Mouse (Mus musculus) liver, embryonic 14.5 days (tissue): Measurements from ENCODE around the gene Naglu. TPM values are rescaled to one million over a fixed set of nuclear protein-coding genes. Genes with fewer than 3 reads are reported as not detected.

Experiments used
- ATAC-seq: fragments of 200-750 bp; cut with Nextera tagmentation; 2 replicates; pipeline ENCODE4 v1.8.0; 2017; ENCODE audit warnings: moderate number of reproducible peaks, mild to moderate bottlenecking, moderate library complexity; ENCODE audit not compliant: insufficient read depth
- DNase-seq, 3 experiments: peaks; one replicate each; pipeline ENCODE4 v3.0.0-alpha.2; 2012 to 2013; ENCODE audit warnings: low read depth in 3 of 3, low spot score in 3 of 3
- H3K27ac ChIP-seq: fragments of 300-500 bp; sonication (generic); 2 replicates; pipeline ENCODE4 v1.5.1; 2014; ENCODE audit warnings: moderate library complexity, mild to moderate bottlenecking, control low read depth, inconsistent platforms
- H3K27me3 ChIP-seq: fragments of 300-500 bp; sonication (generic); 2 replicates; pipeline ENCODE4 v1.6.1; 2014; ENCODE audit warnings: mild to moderate bottlenecking, low read length, moderate library complexity; ENCODE audit not compliant: control insufficient read depth, insufficient read depth
- H3K36me3 ChIP-seq: fragments of 300-500 bp; sonication (generic); replicated peaks from 2 replicates; pipeline ENCODE4 v1.6.1; 2014; ENCODE audit warnings: low read depth; ENCODE audit not compliant: control insufficient read depth, insufficient read depth
- H3K4me1 ChIP-seq, 2 experiments: fragments of 200-500 bp in 1 of 2; fragments of 300-500 bp in 1 of 2; sonication (generic) in 1 of 2; replicated peaks; 2 replicates each; pipeline ENCODE4 v1.6.1; 2012 to 2014; ENCODE audit warnings: antibody characterized with exemption in 1 of 2, inconsistent platforms in 1 of 2, low read length in 1 of 2; ENCODE audit not compliant: control insufficient read depth in 2 of 2, insufficient read depth in 2 of 2
- H3K4me2 ChIP-seq: fragments of 300-500 bp; sonication (generic); 2 replicates; pipeline ENCODE4 v1.6.1; 2014; ENCODE audit warnings: low read depth, mild to moderate bottlenecking, control low read depth, moderate library complexity
- H3K4me3 ChIP-seq, 2 experiments: fragments of 200-500 bp in 1 of 2; fragments of 300-500 bp in 1 of 2; sonication (generic) in 1 of 2; 2 replicates each; pipeline ENCODE4 v1.5.1; 2012 to 2014; ENCODE audit warnings: low read depth in 2 of 2, low read length in 2 of 2, mild to moderate bottlenecking in 2 of 2, control low read depth in 1 of 2, inconsistent platforms in 1 of 2, moderate library complexity in 1 of 2; ENCODE audit not compliant: insufficient read depth in 1 of 2
- H3K9ac ChIP-seq: fragments of 300-500 bp; sonication (generic); replicated peaks from 2 replicates; pipeline ENCODE4 v1.6.1; 2014; ENCODE audit warnings: mild to moderate bottlenecking, control low read depth, moderate library complexity
- H3K9me3 ChIP-seq: fragments of 300-500 bp; sonication (generic); 2 replicates; pipeline ENCODE4 v1.6.1; 2016; ENCODE audit warnings: low read length, mixed read lengths; ENCODE audit not compliant: control insufficient read depth
- CTCF ChIP-seq: IDR thresholded peaks from 2 replicates; pipeline ENCODE4 v1.5.1; 2016; ENCODE audit warnings: antibody characterized with exemption, low read depth, control low read depth
- EP300 ChIP-seq: IDR thresholded peaks from 2 replicates; pipeline ENCODE4 v1.6.1; 2016; ENCODE audit warnings: antibody characterized with exemption, low read depth
- WGBS: fragments of 180-500 bp; shearing (Covaris S2); extraction: QIAGEN DNeasy Blood & Tissue Kit; methylation state at CpG from one replicate; pipeline ENCODE4 v1.1.7; 2014; ENCODE audit not compliant: insufficient replicate concordance; 5-methylcytosine and 5-hydroxymethylcytosine counted together
- polyA plus RNA-seq, 2 experiments: library from polyadenylated mRNA; depleted of rRNA in 1 of 2; stranded (reverse) in 1 of 2; unstranded in 1 of 2; fragments of >200 nt; fragmentation: Nextera tagmentation in 1 of 2; extraction: Ambion mirVana in 1 of 2; gene quantifications; 2 replicates each; pipeline versions ENCODE4 v1.2.1 to v1.2.3; 2012 to 2014

The Naglu gene
- polyA plus RNA-seq, 2 experiments: 3.4 to 4.3 TPM

- WGBS: 68% methylated on average over 14 of the region's 14 CpGs
- H3K27me3 ChIP-seq: peaks cover 10% of the 10 kb centered on the region
- TF ChIP-seq EP300: no peak
- no peak for TF ChIP-seq CTCF
Observed at GRCm38 (mm10) chr11:101071810-101072428, 2.1 kb downstream of the Naglu start.

GRCm38 (mm10) chr11:101078121-101078520 is 8.3 kb downstream of the Naglu start, which contains the start of gene Hsd17b1:
Gene Hsd17b1, plus strand, starts transcription at chr11:101078411.
- H3K27ac ChIP-seq: no peak within 1 kb of the TSS
- no peaks in the 10 kb centered on the region for H3K9me3 ChIP-seq
- ATAC-seq (no peak), DNase-seq (no peak)
- no peak within 1 kb of the TSS for H3K9ac ChIP-seq
- WGBS: 66% methylated on average over 9 of the region's 9 CpGs
- no peaks in the 10 kb centered on the region for H3K36me3 ChIP-seq
- TF ChIP-seq CTCF (no peak), EP300 (no peak)
- no peak within 1 kb of the TSS for H3K4me3 ChIP-seq
- peaks cover 39% of the 10 kb centered on the region for H3K27me3 ChIP-seq
- H3K4me2 ChIP-seq: no peak within 1 kb of the TSS
- peaks cover 9 to 12% of the 10 kb centered on the region in 2 experiments for H3K4me1 ChIP-seq

More at GRCm38 (mm10) chr11:101071810-101072428, 2.1 kb downstream of the Naglu start:
- no peak overlapping the region for H3K4me2 ChIP-seq
- no peak overlapping the region for H3K4me3 ChIP-seq
- no peaks in the 10 kb centered on the region for H3K9me3 ChIP-seq
- no peak overlapping the region for H3K9ac ChIP-seq
- H3K4me1 ChIP-seq: peaks cover 5 to 9% of the 10 kb centered on the region in 2 experiments
- DNase-seq (no peak), ATAC-seq (no peak)
- H3K27ac ChIP-seq: no peak overlapping the region
- H3K36me3 ChIP-seq: no peaks in the 10 kb centered on the region

- TF ChIP-seq EP300 (no peak), CTCF (no peak)
- no peak overlapping the region for H3K9ac ChIP-seq
- H3K36me3 ChIP-seq: no peaks in the 10 kb centered on the region
- 7% methylated on average over 27 of the region's 27 CpGs for WGBS
- H3K27me3 ChIP-seq: peaks cover 39% of the 10 kb centered on the region
- DNase-seq (no peak), ATAC-seq (no peak)
- peaks cover 15 to 18% of the 10 kb centered on the region in 2 experiments for H3K4me1 ChIP-seq
- H3K27ac ChIP-seq: no peak overlapping the region
- H3K9me3 ChIP-seq: no peaks in the 10 kb centered on the region
- peak overlapping the region; percentile 31 for H3K4me2 ChIP-seq
- H3K4me3 ChIP-seq: peak overlapping the region in 1 of 2 experiments; percentile 6; a peak in 1 of 4 replicates
Observed at GRCm38 (mm10) chr11:101079746-101080145, 9.9 kb downstream of the Naglu start.

- no peaks in the 10 kb centered on the region for H3K9me3 ChIP-seq
- no peak overlapping the region for H3K27ac ChIP-seq
- no peak overlapping the region for H3K9ac ChIP-seq
- peaks cover 15 to 18% of the 10 kb centered on the region in 2 experiments for H3K4me1 ChIP-seq
- WGBS: 58% methylated on average over 5 of the region's 5 CpGs
- TF ChIP-seq EP300 (no peak), CTCF (no peak)
- H3K4me3 ChIP-seq: no peak overlapping the region
- no peak overlapping the region for H3K4me2 ChIP-seq
- H3K27me3 ChIP-seq: peaks cover 39% of the 10 kb centered on the region
- no peaks in the 10 kb centered on the region for H3K36me3 ChIP-seq
- no peak for ATAC-seq
- DNase-seq: no peak
Observed at GRCm38 (mm10) chr11:101080421-101080820, 10.6 kb downstream of the Naglu start.

GRCm38 (mm10) chr11:101081659-101082058 is 11.8 kb downstream of the Naglu start:
- WGBS: 8% methylated on average over 10 of the region's 10 CpGs
- peak overlapping the region; percentile 81 to 82 for H3K4me3 ChIP-seq
- H3K27me3 ChIP-seq: peaks cover 39% of the 10 kb centered on the region
- no peaks in the 10 kb centered on the region for H3K36me3 ChIP-seq
- H3K9me3 ChIP-seq: no peaks in the 10 kb centered on the region
- peak overlapping the region; percentile 49 for H3K27ac ChIP-seq
- peak overlapping the region; percentile 66 for H3K9ac ChIP-seq
- ATAC-seq: no peak
- TF ChIP-seq EP300 (no peak), CTCF (no peak)
- H3K4me1 ChIP-seq: peaks cover 21 to 23% of the 10 kb centered on the region in 2 experiments
- H3K4me2 ChIP-seq: peak overlapping the region; percentile 98
- no peak for DNase-seq
